Mouse (Mus musculus): ENCODE data around the gene Degs1. TPM values are rescaled to one million over a fixed set of nuclear protein-coding genes. Genes with fewer than 3 reads are reported as not detected.
"Not testable (repeated sequence)": the region's sequence is repeated elsewhere in the genome, so short reads cannot be mapped to it uniquely, and the experiment has no call there.

The Degs1 gene
- polyA plus RNA-seq (2012; rRNA removed): 102 and 134 TPM in 2 replicates

DNA sequence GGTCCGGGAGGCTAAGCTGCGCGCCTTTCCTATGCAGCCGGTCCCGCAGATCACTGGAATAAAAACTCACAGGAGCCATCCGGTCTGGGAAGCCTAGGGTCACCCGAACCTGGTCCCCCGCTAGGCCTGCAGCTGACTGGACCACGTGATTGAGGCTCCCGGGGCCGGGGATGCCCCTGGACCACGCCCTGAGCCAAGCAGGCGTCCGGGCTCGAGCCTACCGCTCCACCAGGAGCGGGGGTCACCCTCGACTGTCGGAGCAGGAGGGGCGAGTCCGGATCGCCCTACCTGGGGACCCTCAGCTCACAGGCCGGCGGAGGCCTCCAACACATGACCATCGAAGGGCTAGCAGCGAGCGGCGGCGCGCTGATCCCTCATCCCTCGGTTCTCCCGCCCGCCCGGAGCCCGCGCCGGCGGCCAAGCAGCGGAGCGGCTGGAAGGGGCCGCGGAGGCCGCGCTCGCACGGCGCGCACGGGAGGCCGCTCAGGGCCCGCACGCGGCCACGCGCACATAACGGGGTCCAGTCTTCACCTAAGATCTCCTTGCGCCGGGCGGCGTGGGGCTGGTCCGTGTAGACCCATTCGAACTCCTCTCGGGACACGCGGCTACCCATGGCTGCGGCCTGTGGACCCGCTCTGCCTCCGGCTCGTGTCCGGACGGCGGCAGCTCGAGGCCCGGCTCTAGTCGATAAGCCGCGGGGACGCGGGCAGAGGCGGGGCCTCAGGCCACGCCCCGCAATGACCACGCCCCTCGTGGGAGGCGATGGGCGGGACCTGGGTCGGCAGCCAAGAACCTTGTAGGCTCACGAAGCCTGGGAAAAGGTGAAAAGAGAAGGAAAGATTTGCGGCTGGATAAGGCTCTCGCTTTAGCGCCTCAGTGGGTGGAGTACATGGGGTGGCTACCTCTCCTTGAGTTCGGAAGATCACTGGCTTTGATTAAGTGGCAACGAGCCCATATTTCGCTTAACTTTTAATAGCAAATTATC, at the start of gene Degs1:
Gene Degs1, minus strand, starts transcription at position 714 of the 985 bp plus-strand sequence.
- DNase-seq (ENCODE audit: low read depth): no peak

DNA sequence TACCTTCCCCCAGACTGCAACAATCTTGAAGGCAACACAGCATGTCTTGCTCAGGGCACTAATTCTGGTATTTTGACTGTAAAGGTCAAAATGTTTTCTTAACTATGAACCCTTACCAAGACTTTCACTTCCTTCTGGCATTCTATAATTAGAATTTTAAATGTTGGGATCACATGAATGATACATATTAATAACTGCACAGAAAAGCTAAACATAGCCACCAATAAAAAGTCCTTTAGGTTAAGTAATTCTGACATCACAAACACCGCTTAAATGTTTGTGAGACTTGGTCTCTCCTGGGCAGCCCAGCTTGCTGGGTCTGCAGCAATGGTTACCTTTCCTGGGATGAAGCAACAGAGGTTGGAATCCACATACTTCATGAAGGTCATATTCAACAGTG, 43.3 kb upstream of the Degs1 start:
- DNase-seq (ENCODE audit: low read depth): no peak

DNA sequence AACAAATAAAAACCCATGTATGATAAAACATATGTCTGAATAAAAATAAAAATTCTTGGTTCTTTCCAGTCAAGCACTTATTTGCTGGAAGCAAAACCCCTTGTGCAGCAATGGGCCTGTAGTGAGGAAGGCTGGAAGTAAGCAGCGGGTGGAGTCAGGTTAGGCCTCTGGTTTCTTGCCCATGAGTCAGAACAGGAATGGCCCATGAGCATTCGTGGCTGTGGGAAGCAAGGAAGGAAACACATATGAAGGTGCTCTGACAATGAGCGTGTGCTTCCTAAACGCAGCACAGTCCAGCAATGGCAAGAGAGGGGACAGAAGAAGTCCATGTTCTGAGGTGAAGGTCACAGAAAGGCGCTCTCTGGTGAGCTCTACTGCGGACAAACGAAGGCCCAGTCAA, 41.9 kb upstream of the Degs1 start:
- no peak for DNase-seq (ENCODE audit: low read depth)

DNA sequence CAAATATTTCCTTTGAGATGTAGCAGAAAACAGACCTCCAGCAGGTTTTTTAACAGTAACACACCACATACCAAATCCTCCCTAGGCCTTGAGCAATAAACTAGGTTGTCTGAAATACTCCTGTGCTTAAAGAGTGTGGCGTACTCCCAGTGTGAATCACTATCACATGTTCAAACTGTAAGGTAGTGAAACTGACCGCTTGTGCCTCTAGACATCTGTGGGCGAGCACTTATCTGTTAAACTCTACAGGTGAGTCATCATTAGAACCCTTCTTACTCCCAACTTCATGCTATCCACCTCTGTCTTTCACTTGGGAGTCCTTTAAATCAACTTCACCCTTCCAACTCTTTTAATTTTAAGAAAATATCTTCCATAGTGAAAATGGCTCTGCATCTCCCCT, 40.5 kb upstream of the Degs1 start:
- no peak for DNase-seq (ENCODE audit: low read depth)

DNA sequence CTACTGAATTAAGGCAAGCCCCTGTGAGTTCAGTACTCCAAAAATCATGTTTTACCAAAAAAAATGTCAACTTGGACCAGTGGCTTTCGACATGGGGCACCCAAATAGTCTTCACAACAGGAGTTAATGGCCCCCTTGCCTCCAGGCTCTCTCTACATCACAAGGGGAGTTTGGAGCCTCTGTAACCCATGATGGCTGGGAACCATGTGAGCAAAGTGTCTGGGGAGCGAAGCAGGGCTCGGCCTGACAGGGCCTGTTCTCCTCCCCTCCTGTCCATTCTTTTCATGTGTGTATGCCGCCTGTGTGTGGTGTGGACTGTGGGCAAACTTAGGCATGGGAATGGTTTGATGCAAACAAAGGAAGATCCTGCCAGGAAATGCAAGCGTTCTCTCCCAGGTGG, 31.6 kb upstream of the Degs1 start:
- DNase-seq (ENCODE audit: low read depth): no peak

DNA sequence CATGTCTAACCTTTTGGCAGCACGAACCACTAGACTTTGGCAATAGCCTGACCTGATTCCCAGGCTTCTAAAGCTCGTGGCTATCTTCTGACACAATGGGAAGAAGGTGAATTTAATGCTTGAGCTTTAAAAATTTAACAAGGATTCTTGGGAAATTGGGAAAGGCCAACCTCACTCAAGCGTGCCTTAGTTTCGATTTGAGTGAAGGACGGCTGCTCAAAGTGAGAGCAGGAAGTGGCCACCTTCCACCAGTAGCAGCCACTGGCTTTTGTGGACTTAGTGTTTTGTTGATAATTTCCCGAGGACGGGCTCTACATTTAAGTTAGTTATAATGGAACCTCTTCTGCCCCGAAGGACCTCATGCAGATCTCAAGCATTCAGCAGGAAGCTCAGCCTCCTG, 30.6 kb upstream of the Degs1 start:
- no peak for DNase-seq (ENCODE audit: low read depth)

DNA sequence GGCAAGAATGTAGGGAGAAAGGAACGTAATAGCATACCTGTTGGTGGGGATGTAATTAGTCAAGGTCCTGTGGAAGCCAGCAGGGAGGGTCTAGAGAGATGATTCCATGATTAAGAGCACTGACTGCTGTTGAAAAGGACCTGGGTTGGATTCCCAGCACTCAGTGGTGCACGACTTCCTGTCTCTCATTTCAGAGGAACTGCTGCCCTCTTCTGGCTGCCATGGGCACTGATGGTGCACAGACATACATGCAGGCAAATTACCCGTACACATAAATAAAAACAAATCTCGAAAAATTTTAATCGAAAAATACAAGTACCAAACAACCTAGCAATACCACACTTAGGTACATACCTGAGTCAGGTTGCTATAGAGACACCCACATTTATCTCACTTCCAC, 28.8 kb upstream of the Degs1 start:
- DNase-seq (ENCODE audit: low read depth): no peak

DNA sequence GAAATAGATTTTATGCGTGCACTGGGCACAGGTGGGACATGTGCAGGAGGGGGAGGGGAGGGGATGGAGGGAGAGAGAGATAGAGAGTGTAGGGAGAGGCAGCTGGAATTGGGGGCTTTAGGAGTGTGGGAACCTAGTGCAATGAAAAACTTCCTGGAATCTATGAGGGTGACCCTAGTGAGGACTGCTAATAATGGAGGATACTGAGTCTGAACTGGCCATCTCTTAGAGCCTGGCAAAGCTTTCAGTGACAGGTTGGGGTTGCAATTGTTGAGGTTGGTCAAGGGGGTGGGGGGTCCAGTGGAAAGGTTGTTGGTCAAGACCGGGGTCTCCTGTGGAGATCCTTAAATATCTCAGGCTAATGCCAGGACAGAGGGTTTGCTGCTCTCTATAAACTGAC, 27.7 kb upstream of the Degs1 start:
- DNase-seq (ENCODE audit: low read depth): no peak

DNA sequence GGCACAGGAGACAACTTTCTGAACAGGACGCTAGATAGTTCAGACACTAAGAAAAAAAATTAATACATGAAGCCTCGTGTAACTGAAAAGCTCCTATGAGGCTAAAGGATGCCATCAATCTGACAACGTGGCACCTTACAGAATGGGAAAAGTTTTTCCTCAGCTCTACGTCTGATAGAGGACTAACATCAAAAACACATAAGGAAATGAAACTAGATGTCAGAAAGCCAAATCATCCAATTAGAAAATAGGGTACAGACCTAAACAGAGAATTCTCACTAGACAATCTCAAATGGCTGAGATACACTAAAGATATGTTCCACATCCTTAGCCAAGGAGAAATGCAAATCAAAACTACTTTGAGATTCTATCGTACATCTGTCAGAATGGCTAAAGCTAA, 26.8 kb upstream of the Degs1 start:
- no peak for DNase-seq (ENCODE audit: low read depth)

DNA sequence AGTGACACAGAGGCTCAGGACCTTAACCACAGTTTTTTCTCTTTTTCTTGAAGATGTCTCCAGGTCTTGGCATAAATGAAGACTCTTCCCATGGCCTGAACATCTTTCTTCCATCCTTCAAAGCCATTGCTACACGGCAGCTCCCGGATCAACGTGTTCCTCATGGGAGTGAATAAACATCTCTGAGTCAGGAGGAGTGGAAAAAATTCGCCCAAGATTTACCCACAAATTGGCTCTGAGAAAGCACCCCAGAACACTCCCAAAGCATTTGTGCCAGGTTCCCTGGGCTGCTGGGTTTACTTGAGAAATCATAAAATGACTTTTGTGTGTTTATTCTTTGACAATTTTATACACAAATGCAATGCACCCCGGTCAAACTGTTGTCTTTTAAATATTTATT, 20.3 kb upstream of the Degs1 start:
- no peak for DNase-seq (ENCODE audit: low read depth)

DNA sequence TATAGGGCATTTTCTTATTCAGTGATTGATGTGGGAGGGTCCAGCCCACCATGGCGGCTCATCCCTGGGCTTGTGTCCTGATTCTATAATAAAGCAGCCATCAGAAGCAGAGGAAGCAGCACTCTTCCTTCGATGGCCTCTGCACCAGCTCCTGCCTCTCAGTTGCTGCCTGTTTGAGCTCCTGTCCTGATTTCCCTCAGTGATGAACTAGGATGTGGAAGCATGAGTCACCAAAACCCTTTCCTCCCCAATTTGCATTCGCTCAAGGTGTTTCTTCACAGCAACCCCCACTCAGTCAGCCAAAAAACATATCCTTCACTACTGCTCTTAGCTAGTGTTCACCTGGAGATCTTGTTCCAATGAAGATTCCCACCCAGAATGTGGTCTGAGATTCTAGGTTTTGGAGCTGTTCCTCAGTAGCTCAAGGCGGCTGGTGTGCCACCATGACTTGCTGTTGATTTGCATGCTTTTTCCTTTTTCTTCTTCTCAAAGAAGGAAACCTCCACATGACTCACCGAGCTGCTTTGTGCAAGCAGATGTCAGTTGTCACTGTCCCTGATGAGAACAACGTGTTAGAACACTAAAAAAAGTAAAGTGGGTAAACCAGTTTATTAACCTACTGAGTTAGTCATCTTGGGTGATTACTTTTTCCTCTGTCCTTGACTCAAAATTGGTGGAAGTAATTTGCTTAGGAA, 19.7 kb upstream of the Degs1 start:
- DNase-seq (ENCODE audit: low read depth): no peak

DNA sequence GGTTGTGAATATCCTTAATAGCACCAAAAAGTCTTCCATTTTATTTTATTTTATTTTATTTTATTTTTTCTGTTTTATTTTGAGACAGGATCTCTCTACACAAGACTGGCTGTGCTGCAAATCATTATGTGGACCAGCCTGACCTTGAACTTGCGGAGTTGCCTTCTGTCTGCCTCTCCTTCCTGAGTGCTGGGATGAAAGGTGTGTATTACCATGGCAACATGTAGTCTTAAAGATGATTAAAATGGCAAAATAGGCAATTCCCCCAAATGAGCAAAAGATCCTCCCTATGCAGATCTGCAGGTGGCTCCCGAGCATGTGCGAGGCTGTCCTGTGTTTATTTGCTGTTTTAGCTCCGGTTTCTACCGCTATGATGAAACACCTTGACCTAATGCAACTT, 15.2 kb upstream of the Degs1 start:
- DNase-seq (ENCODE audit: low read depth): no peak

DNA sequence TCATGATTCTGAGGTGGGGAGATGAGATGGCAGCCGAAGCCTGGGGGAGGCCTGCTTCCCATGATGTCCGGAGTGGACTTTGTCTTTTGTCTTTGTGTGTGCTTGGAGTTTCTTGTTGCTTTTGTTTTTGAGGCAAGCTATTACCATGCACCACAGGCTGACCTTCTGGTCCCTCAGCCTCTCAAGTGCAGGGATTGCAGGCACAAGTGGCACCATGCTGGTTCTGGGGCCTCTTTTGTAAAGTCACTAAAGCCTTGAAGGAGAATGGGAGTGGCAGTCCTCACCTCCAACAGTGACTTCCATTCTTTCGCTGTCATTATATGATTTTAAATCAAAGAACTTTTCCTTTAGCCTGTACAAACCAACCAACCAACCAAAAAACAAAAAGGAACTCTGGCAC, 14.6 kb upstream of the Degs1 start:
- no peak for DNase-seq (ENCODE audit: low read depth)

DNA sequence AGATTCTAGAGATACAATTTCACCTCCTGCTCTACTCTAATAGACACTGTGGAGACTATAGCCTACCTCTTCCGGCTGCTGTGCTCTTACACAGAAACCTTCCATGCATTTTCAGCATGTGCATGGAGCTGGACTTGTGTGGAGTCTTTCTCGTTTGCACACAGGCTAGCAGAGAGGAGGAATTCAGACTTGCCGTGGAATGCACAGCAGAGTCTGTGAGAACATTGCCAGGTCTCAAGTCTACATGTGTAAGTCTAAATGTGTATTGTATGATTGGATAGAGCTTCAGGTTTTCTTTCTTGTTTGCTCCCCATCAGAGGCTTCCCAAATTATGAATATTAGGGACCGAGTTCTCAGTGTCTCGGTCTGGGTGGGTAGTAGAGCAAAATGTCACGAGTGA, 14.2 kb upstream of the Degs1 start:
- DNase-seq (ENCODE audit: low read depth): no peak

DNA sequence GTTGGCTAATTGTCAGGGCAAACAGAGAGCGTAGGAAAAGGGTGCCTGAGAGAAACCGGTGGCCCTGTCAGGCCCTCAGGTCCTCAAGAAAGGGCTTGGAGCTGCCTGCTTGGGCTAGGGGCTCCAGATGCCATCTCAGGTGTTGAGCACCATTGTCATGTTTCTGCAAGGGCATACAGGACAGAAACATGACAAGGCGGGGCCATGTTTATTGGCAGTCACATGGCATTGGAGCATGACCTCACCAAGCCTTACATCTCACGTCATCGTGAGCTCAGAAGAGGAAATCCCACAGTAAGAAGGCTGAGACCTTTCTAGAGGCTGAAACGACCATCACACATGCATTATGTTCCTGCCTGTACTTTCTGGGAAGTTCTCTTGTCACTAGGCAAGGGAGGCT, 13.5 kb upstream of the Degs1 start:
- DNase-seq (ENCODE audit: low read depth): no peak

DNA sequence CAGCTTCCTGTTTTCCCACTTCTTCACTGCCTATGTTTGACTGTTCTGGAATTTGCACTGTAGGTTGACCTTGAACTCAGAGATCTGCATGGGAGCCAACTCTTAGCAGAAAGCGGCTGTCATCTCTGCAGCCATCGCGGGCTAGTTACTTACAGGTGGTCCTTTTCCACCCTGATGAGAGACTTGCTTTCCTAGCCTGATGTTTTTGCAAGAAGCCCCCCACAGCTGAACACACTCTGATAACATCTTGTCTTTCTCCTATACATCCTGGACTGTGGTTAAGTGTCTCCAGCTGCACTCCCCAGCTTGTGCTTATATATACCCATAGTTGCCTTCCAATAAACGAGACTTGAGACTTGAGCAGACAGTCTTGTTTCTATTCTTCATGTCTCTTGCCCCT, 9.7 kb upstream of the Degs1 start:
- DNase-seq (ENCODE audit: low read depth): no peak

DNA sequence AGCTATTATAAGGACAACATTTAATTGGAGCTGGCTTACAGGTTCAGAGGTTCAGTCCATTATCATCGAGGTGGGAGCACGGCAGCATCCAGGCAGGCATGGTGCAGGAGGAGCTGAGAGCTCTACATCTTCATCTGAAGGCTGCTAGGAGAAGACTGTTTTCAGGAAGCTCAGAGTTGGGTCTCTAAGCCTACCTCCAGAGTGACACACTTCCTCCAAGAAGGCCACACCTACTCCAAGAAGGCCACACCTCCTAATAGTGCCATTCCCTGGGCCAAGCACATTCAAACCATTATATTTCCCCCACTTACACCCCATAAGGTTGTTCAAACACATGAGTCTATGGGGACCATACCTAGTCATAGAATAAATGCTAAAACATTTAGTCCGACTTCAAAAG, 8.1 kb upstream of the Degs1 start:
- DNase-seq (ENCODE audit: low read depth): not testable (repeated sequence)

DNA sequence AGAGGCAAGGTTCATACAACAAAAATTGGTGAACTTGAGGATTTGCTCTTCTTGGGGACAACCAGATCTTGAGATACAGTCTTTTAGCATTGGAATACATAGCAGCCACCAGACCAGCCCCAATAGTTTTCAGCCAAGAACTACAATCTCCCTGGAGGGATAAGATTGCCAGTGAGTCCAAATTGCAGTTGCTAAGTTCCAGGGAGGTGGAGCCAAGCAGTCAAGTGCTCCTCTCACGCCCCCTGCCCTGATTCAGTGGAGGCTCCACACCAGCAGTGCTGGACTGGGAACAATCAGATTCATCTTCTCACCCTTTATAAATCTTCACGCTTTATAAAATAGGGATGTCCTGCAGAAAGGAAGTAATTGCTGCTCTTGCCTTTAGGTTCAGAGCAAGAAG, 7.2 kb upstream of the Degs1 start:
- no peak for DNase-seq (ENCODE audit: low read depth)

DNA sequence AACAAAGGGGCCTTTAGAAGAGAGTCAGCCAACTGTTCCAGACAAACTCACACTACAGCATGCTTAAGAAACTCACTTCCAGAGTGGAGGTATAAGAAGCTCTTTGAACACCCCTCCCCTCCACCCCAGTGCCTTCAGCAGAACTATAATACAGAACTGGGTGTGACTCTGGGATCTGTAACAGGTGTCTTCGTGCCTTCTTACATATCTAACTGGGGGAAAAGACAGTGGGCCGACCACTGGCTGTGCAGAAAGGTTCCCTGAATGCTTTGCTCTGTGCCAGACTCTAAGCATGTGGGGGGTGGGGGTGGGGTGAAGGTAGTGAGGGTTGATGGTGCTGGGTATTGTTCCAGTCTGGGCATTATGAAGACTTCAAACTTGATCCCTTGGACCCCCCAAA, 6.0 kb upstream of the Degs1 start:
- DNase-seq (ENCODE audit: low read depth): no peak

DNA sequence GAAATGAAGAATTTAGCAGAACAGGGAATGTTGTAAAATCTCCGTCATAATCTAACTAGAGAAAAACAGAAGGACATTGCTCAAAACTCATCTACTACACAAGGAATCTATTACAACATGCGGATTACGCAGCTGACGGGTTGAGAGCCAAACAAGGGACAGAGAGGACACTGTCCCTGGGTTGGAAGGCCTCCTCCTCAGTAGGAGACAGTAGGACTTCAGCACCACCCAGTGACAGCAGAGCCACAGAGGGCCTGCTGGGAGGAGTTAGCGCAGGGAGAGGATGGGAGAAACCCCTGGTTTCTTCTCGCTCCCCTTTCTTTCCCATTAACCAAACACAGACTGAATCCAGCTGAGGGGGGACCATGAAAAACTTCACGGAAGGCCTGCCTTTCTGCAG, 5.2 kb upstream of the Degs1 start:
- DNase-seq (ENCODE audit: low read depth): no peak

DNA sequence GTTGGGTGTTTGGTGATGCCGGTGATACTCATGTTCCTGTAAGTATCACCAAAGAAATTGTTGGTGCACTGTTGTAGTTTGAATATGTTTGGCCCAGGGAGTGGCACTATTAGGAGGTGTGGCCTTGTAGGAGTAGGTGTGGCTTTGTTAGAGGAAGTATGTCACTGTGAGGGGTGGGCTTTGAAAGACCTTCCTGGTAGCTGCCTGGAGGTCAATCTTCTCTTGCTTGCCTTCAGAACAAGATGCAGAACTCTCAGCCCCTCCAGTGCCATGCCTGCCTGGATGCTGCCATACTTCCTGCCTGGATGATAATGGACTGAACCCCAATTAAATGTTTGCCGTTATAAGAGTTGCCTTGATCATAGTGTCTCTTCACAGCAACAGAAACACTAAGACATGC, 2.2 kb upstream of the Degs1 start:
- no peak for DNase-seq (ENCODE audit: low read depth)

DNA sequence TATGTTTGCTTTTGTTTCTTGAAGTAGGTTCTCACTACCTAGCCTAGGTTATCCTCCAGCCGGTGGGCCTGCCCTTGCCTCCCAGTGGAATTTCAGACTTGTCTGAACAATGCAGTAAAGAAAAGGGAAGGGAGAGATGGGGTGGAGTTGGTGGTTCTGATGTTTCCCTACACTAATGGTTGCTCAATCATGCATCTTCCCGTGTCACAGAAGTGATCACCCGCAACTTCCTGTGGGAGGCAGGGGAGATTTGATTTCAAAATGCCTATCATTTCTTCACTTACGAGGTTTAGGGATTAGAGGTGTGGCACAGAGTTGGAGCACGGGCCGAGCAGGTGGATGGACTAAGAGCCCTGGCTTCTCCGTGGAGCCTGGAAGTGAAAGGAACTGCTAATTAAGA, 627 bp upstream of the Degs1 start:
- DNase-seq (ENCODE audit: low read depth): no peak

DNA sequence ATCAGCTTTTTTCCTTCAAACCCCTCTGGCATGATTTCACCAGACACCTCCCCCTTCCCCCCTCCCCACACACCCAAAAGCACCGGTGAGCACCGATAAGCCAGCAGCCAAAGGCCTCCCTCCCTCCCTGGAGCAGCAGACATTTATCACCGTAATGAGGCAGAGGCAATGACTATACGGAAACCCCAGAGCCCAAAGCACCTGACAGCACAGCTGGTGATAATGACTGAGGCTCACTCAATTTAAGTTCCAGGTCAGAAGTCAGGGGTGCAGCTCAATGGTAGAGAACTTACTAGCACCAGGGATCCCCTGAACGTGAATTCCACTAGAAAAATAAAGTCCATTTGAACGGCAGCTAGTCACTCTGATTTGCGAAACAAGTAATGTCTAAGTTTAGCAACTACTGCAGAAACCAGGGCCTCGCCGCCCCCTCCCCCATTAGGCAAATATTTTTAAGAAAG, 1.3 kb downstream of the Degs1 start:
- no peak for DNase-seq (ENCODE audit: low read depth)

All from gonadal fat pad, adult 2 months (tissue).